Mouse (Mus musculus): ENCODE measurements around the gene Mapk11.

GRCm38 (mm10) chr15:89138046-89138405 lies 11.4 kb downstream of the Mapk11 start:
- TF ChIP-seq CTCF (IDR thresholded peaks at IDR 0.05; ENCODE audit: extremely low read depth, insufficient read length, insufficient replicate concordance, low read depth, low read length) (no peak), POLR2A (IDR thresholded peaks at IDR 0.05; ENCODE audit: low read depth, low read length) (no peak)

Measured in small intestine, adult 2 months (tissue).